Mouse (Mus musculus) stomach, postnatal 0 days (tissue): ENCODE measurements around the gene Brsk1. TPM values are rescaled to one million over a fixed set of nuclear protein-coding genes. Genes with fewer than 3 reads are reported as not detected.

Experiments used
- ATAC-seq: fragments of 200-750 bp; cut with Nextera tagmentation; 2 replicates; pipeline ENCODE4 v1.8.0; 2017; ENCODE audit not compliant: low FRiP score, low TSS enrichment
- DNase-seq: peaks from one replicate; pipeline ENCODE4 v3.0.0-alpha.2; 2016; ENCODE audit warnings: low spot score
- H3K27ac ChIP-seq: fragments of 300-500 bp; sonication (generic); replicated peaks from 2 replicates; pipeline ENCODE4 v1.5.1; 2014; ENCODE audit warnings: mild to moderate bottlenecking, control low read depth
- H3K27me3 ChIP-seq: fragments of 300-500 bp; sonication (generic); 2 replicates; pipeline ENCODE4 v1.6.1; 2014; ENCODE audit warnings: low read length; ENCODE audit not compliant: control insufficient read depth, insufficient read depth
- H3K36me3 ChIP-seq: fragments of 300-500 bp; sonication (generic); 2 replicates; pipeline ENCODE4 v1.6.1; 2014; ENCODE audit warnings: low read length, mixed read lengths; ENCODE audit not compliant: control insufficient read depth, insufficient read depth
- H3K4me1 ChIP-seq: fragments of 300-500 bp; sonication (generic); replicated peaks from 2 replicates; pipeline ENCODE4 v1.6.1; 2014; ENCODE audit warnings: antibody characterized with exemption; ENCODE audit not compliant: control insufficient read depth, insufficient read depth
- H3K4me2 ChIP-seq: fragments of 300-500 bp; sonication (generic); replicated peaks from 2 replicates; pipeline ENCODE4 v1.6.1; 2014; ENCODE audit warnings: low read depth, mild to moderate bottlenecking, control low read depth, moderate library complexity
- H3K4me3 ChIP-seq: fragments of 300-500 bp; sonication (generic); 2 replicates; pipeline ENCODE4 v1.5.1; 2014; ENCODE audit warnings: low read depth, low read length, control low read depth
- H3K9ac ChIP-seq: fragments of 300-500 bp; sonication (generic); 2 replicates; pipeline ENCODE4 v1.6.1; 2014; ENCODE audit warnings: mild to moderate bottlenecking, low read length, control low read depth, mixed read lengths
- H3K9me3 ChIP-seq: fragments of 300-500 bp; sonication (generic); 2 replicates; pipeline ENCODE4 v1.6.1; 2016; ENCODE audit warnings: low read length; ENCODE audit not compliant: control insufficient read depth
- CTCF ChIP-seq: IDR thresholded peaks from 2 replicates; pipeline ENCODE4 v1.5.1; 2016; ENCODE audit warnings: antibody characterized with exemption, low read depth, mild to moderate bottlenecking, moderate library complexity
- EP300 ChIP-seq: optimal IDR thresholded peaks from 2 replicates; pipeline ENCODE3; 2016; ENCODE audit warnings: antibody characterized with exemption
- WGBS: fragments of 180-500 bp; shearing (Covaris S2); extraction: QIAGEN DNeasy Blood & Tissue Kit; methylation state at CpG from one replicate; pipeline ENCODE4 v1.1.7; 2014; 5-methylcytosine and 5-hydroxymethylcytosine counted together
- polyA plus RNA-seq: library from polyadenylated mRNA; unstranded; fragments of >200 nt; fragmentation: Nextera tagmentation; extraction: Ambion mirVana; gene quantifications from 2 replicates; pipeline ENCODE4 v1.2.1, GENCODE M21; 2015

Brsk1 gene
- polyA plus RNA-seq, 1 experiment from 2014 or later: 0.36 TPM

- Histone ChIP-seq H3K4me2 (peak overlapping the region; percentile 20; the same call in 1 of the 2 replicates), H3K27me3 (no peaks in the 10 kb centered on the region), H3K4me3 (no peak overlapping the region), H3K4me1 (0 out of 2 replicates have a peak, but pooled peaks cover 7% of the 10 kb centered on the region), H3K9ac (peak overlapping the region; percentile 23; the same call in 1 of the 2 replicates), H3K36me3 (no peaks in the 10 kb centered on the region; the same call in 1 of the 2 replicates), H3K27ac (0 out of 2 replicates have a peak overlapping the region, but pooled peaks have one; percentile 20), H3K9me3 (no peaks in the 10 kb centered on the region)
- ATAC-seq (no peak), DNase-seq (no peak)
- WGBS: 72% methylated on average over 4 of the region's 4 CpGs
- TF ChIP-seq CTCF: no peak
- no peak for TF ChIP-seq EP300
These were observed 35.0 kb upstream of the Brsk1 start for GRCm38 (mm10) chr7:4655393-4655792.

GRCm38 (mm10) chr7:4655916-4656315 is 34.5 kb upstream of the Brsk1 start:
- Histone ChIP-seq H3K36me3 (no peaks in the 10 kb centered on the region; the same call in 1 of the 2 replicates), H3K4me2 (peak overlapping the region; percentile 63), H3K27me3 (no peaks in the 10 kb centered on the region), H3K9me3 (no peaks in the 10 kb centered on the region), H3K4me3 (no peak overlapping the region), H3K9ac (peak overlapping the region; percentile 23; the same call in 1 of the 2 replicates), H3K4me1 (0 out of 2 replicates have a peak, but pooled peaks cover 7% of the 10 kb centered on the region), H3K27ac (no peak overlapping the region)
- 83% methylated on average over 1 of the region's 1 CpGs for WGBS
- ATAC-seq (no peak), DNase-seq (no peak)
- TF ChIP-seq EP300 (no peak), CTCF (no peak)

GRCm38 (mm10) chr7:4656818-4657217 is 33.6 kb upstream of the Brsk1 start:
- DNase-seq: peak; percentile 10
- WGBS: 30% methylated on average over 1 of the region's 1 CpGs

DNA sequence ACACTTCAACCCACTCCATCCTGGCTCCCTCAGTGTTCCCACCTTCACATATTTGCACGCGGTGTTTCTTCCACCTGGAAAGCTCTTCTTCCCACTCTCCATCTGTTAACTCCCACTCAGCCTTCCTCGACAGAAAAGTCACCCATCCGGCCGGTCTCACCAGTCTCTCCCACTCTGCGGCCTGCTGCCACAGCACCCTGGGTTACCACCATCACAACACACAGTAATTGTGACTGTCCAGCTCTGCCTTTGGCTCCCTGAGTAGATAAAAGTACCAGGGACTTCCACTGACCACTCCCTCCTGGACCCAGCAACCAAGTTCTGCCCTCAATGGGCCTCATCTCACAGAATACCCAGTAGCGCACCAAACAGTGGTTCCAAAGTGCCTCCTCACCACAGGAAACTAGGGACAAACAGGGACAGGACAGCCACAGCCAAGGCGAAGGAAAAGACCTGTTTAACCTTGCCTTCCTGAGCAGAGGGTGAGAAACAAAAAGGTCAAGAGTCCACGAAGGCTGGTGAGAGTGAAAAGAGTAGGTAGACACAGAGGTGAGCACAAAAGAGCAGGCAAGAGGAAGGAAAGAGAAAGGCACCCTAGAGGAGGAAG is 32.8 kb upstream of the Brsk1 start:
- Histone ChIP-seq H3K9me3 (no peaks in the 10 kb centered on the region), H3K4me2 (peak overlapping the region; percentile 63), H3K9ac (peak overlapping the region; percentile 96), H3K27me3 (no peaks in the 10 kb centered on the region), H3K27ac (peak overlapping the region; percentile 98), H3K4me3 (peak overlapping the region; percentile 93), H3K4me1 (0 out of 2 replicates have a peak, but pooled peaks cover 7% of the 10 kb centered on the region), H3K36me3 (no peaks in the 10 kb centered on the region; the same call in 1 of the 2 replicates)
- 24% methylated on average over 9 of the region's 9 CpGs for WGBS
- DNase-seq: peak; percentile 32
- TF ChIP-seq CTCF (no peak), EP300 (no peak)
- peak; percentile 8; the same call in 1 of the 2 replicates for ATAC-seq

More at GRCm38 (mm10) chr7:4656818-4657217, 33.6 kb upstream of the Brsk1 start:
- Histone ChIP-seq H3K4me1 (0 out of 2 replicates have a peak, but pooled peaks cover 7% of the 10 kb centered on the region), H3K27ac (no peak overlapping the region), H3K4me3 (peak overlapping the region; percentile 93), H3K27me3 (no peaks in the 10 kb centered on the region), H3K9me3 (no peaks in the 10 kb centered on the region), H3K9ac (peak overlapping the region; percentile 96; the same call in 1 of the 2 replicates), H3K36me3 (no peaks in the 10 kb centered on the region; the same call in 1 of the 2 replicates), H3K4me2 (peak overlapping the region; percentile 63)
- TF ChIP-seq EP300: no peak
- TF ChIP-seq CTCF: no peak
- no peak for ATAC-seq

DNA sequence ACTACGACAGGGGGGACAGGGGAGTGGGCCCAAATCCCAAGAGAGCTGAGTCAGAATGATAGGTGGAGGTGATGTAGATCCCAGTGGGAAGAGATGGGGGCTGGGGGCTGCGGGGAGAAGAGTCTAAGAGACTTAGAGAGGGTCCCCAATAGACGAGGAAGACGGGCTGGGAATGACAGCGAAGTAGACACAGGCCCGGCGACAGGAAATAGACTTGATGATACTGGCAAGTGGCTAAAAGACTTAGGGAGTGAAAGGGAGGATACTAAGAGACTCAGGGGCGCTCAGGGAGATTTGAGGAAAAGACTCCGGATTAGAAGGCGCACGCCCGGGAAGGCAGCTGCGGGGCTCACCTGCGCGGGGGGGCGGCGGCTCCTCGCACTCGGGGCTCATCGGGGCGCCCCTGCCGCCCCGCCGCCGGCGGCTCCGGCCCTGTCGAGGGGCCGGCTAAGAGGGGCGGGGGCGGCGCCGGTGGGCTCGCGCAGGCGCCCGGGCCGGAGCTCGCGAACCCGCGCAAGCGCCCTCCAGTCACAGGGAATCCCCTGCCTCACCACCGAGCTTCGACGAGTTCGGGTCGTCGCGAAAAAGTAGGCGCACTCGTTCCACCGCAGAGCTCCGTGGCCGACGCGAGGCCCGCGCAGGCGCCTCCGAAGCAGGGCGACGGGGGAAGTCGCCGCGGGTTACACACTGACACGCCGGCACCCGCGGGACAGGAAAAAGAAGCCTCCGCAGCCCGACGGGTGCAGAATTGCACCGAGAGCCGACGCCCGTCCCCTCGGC is 32.1 kb upstream of the Brsk1 start:
- Histone ChIP-seq H3K4me2 (peak overlapping the region; percentile 63), H3K9me3 (no peaks in the 10 kb centered on the region), H3K36me3 (no peaks in the 10 kb centered on the region; the same call in 1 of the 2 replicates), H3K9ac (peak overlapping the region; percentile 96), H3K4me3 (peak overlapping the region; percentile 93), H3K27me3 (no peaks in the 10 kb centered on the region), H3K4me1 (0 out of 2 replicates have a peak, but pooled peaks cover 7% of the 10 kb centered on the region), H3K27ac (peak overlapping the region; percentile 98)
- peak; percentile 60 for ATAC-seq
- TF ChIP-seq CTCF (no peak), EP300 (no peak)
- WGBS: under 1% methylated on average over 69 of the region's 78 CpGs
- DNase-seq: no peak
